Mouse (Mus musculus) brown adipose tissue, adult 24 weeks (tissue): ENCODE measurements around the gene Nmrk1. TPM values are rescaled to one million over a fixed set of nuclear protein-coding genes. Genes with fewer than 3 reads are reported as not detected.

ENCODE experiments used
- H3K27ac ChIP-seq: fragments of 200-500 bp; replicated peaks from 2 replicates; pipeline ENCODE4 v1.5.1; 2012; ENCODE audit warnings: low read depth, mild to moderate bottlenecking, low read length
- H3K4me1 ChIP-seq: fragments of 200-500 bp; 2 replicates; pipeline ENCODE4 v1.6.1; 2012; ENCODE audit warnings: low read length, mixed read lengths; ENCODE audit not compliant: control insufficient read depth, insufficient read depth, insufficient read length
- H3K4me3 ChIP-seq: fragments of 200-500 bp; 2 replicates; pipeline ENCODE4 v1.5.1; 2012; ENCODE audit warnings: low read depth, mild to moderate bottlenecking, low read length, moderate library complexity; ENCODE audit not compliant: insufficient read depth
- polyA plus RNA-seq: library from polyadenylated mRNA; stranded (reverse); fragments of >200 nt; gene quantifications from 2 replicates; pipeline ENCODE4 v1.2.4, GENCODE M21; 2012; ENCODE audit not compliant: missing spikeins, insufficient read depth, insufficient read length

Gene Nmrk1
- polyA plus RNA-seq, 1 experiment: 14.7 TPM

- Histone ChIP-seq H3K27ac (no peak overlapping the region), H3K4me1 (no peaks in the 10 kb centered on the region), H3K4me3 (no peak overlapping the region)
Measured at GRCm38 (mm10) chr19:18653058-18653457, 21.3 kb downstream of the Nmrk1 start.

DNA sequence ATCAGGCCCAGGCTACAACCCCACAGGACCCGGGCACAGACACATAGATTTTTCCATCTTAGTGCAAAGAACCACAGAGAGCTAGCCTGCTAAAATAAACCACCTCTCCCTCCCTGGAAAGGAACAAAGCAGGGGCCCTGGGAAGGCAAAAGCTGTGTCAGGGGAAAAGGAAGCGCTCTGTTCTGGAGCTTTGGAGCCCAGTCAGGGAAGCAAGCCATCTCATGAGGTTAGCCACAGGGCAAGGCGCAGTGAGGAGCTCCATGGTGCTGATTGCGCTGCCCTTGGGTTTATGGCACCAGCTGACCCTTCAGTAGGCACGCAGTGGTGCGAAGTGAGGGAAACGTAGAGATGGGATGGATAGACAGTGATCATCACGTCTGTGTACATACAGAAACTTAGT is 22.6 kb downstream of the Nmrk1 start:
- H3K27ac ChIP-seq: no peak overlapping the region
- H3K4me1 ChIP-seq: no peaks in the 10 kb centered on the region

GRCm38 (mm10) chr19:18654984-18655383 is 23.2 kb downstream of the Nmrk1 start:
- H3K4me3 ChIP-seq: no peak overlapping the region
- H3K4me1 ChIP-seq: no peaks in the 10 kb centered on the region
- no peak overlapping the region for H3K27ac ChIP-seq

More for the DNA sequence above, 22.6 kb downstream of the Nmrk1 start:
- no peak overlapping the region for H3K4me3 ChIP-seq

DNA sequence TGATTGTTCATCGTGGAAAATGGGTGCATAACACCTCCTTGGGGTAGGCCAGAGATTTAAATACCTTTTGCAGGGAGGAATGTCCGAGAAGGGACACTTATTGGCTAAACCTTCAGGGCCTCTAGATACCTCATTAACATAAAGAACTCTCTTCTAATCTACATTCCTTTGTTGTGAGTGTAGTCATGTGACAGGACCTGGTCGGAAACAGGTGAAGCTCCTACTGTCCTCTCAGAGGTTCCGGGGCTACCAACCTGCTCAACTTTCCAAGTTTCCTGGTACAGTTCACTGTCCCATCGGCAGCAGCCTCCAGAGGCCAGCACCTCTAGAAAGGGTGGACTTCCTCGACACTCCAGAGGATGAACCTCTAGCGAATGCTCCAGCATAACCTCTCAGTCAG is 24.2 kb downstream of the Nmrk1 start:
- no peak overlapping the region for H3K4me3 ChIP-seq
- no peak overlapping the region for H3K27ac ChIP-seq
- H3K4me1 ChIP-seq: no peaks in the 10 kb centered on the region

DNA sequence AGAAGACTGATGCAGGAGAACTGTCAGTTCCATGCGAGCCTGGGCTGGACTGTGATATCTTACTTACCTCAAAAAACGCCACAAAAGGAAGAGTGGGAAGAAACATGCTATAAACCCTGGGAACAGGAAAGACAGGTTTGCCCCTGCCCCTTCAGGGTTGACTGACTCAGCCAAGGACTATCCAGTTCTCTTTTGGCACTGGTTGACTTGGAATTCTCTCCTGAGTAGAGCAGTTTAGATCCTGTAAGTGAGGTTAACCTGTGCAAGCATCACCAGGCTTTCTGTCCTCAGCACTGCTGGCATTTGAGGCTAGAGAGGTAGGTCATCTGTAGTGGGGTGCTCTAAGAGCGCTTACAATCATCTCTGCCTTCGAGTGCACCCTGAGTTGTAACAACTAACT is 26.7 kb downstream of the Nmrk1 start:
- no peak overlapping the region for H3K27ac ChIP-seq
- no peak overlapping the region for H3K4me3 ChIP-seq
- no peaks in the 10 kb centered on the region for H3K4me1 ChIP-seq

DNA sequence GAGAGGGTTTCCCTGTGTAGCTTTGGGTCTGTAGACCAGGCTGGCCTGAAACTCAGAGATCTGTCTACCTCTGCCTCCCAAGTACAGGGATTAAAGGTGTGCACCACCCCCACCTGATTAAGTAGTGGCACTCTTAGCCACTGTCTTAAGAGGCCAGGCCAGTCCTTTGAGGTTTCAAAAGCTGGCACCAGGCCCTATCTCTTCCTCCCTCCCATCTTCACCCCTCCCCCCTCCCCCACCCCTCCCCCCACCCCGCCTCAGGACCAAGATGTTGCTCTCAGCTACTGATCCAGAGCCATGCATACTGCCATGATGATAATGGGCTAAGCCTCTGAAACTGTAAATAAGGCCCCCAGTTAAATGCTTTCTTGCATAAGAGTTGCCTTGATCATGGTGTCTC is 27.6 kb downstream of the Nmrk1 start:
- Histone ChIP-seq H3K4me1 (no peaks in the 10 kb centered on the region), H3K4me3 (no peak overlapping the region), H3K27ac (no peak overlapping the region)

DNA sequence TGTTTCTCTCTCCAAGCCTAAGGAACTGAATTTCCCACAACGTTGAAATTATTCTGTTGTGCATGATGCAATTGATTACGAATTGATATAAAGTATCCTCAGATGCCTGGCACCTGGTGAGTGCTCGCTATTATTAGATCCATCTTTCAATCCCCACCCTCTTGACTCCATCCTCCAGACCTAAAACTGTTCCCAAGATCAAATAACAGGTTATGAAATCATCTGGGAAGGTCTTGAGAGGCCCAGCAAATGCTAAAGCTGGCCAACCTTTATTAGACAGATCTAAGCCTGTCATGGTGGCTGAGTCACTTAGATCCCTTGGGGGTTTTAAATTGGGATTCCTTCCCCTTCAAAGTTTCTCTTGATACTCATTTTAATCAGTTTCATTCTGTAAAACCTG is 28.7 kb downstream of the Nmrk1 start:
- no peaks in the 10 kb centered on the region for H3K4me1 ChIP-seq
- H3K4me3 ChIP-seq: no peak overlapping the region
- no peak overlapping the region for H3K27ac ChIP-seq

DNA sequence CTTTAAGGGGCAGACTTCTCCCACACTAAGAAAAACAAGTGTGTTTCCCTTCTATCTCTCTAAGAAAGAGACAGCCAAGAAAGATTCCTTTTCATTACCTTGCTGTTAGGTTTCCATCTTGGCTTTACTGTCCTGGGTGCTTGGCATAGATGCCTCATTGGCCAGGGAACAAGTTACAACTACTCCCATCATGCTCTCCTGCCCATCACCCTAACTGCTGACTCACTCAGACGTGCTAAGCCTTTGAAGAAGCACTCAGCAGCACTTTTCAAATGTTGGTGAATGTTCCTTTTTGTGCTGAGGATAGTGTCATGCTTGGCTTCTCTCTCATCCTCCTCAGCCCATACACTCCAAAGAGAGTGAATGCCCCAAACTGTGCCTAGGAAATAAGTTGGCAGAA is 29.9 kb downstream of the Nmrk1 start:
- Histone ChIP-seq H3K27ac (no peak overlapping the region), H3K4me3 (no peak overlapping the region), H3K4me1 (no peaks in the 10 kb centered on the region)

DNA sequence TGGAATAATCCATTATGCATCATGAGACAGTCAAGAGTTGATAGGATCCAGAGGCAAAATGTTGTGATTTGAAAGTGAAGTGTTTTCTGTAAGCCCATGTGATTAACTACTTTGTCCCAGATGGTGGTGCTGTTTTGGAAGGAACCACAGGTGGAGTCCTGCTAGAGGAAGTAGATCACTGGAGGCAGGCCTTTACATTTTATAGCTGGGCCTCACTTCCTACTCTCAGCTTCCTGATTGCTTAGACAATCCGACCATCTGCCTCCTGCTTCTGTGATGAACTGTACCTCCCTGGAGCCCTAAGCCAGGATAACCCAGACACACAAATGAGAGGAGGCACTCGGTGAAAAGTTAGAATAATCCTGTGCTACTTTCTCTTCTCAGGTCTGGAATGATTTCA is 32.2 kb downstream of the Nmrk1 start:
- Histone ChIP-seq H3K4me1 (no peaks in the 10 kb centered on the region), H3K27ac (no peak overlapping the region), H3K4me3 (no peak overlapping the region)

GRCm38 (mm10) chr19:18666966-18667365 is 35.2 kb downstream of the Nmrk1 start:
- Histone ChIP-seq H3K27ac (no peak overlapping the region), H3K4me1 (peaks cover 3% of the 10 kb centered on the region; the same call in 1 of the 2 replicates)

DNA sequence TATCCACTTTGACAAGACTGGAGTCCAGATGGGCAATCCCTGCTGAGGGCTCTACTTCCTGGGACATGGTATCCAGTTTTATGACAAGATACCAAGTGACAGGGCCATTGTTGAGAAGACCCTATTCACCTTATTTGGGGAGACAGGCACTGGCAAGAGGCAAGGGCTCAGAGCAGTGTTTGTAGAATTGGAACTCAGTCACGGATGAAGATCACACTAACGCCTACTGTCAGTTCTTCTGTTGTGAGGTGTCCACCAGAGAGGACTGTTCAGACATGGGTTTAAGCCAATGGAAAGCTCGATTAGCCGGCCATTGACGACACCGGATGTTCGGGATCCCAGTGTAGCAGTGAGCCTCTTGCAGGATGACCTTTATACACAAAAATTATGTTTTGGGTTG is 37.8 kb downstream of the Nmrk1 start:
- H3K4me3 ChIP-seq: no peak overlapping the region
- peaks cover 5% of the 10 kb centered on the region for H3K4me1 ChIP-seq
- H3K27ac ChIP-seq: no peak overlapping the region

More at GRCm38 (mm10) chr19:18666966-18667365, 35.2 kb downstream of the Nmrk1 start:
- no peak overlapping the region for H3K4me3 ChIP-seq

DNA sequence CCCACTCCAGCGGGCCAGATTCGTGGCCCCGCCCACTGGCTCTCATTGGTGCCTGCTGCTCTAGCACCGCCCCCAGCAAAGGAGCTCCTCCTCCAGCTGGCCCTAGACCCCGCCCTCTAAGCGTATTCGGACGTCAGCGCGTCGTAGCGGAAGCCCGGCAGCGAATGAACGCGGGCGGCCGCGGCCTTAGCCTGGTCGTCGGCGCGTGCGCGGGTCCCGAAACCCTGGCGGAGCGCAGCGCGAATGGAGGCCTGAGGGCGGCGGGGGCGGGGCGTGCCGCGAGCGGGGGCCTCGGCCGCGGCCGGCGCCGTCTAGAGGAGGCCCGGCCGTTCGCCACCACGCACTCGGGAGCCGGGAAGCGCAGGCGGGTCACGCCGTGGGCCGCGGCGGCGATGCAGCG is 38.9 kb downstream of the Nmrk1 start, which contains the start of gene Carnmt1:
Carnmt1 (plus strand) TSS at position 157 of the 400 bp plus-strand sequence.
- Histone ChIP-seq H3K27ac (peak within 1 kb of the TSS; percentile 3; the same call in 1 of the 2 replicates), H3K4me1 (peaks cover 5% of the 10 kb centered on the region), H3K4me3 (peak within 1 kb of the TSS; percentile 87)

- H3K4me1 ChIP-seq: peaks cover 5% of the 10 kb centered on the region
- peak overlapping the region; percentile 3; the same call in 1 of the 2 replicates for H3K27ac ChIP-seq
- peak overlapping the region; percentile 87 for H3K4me3 ChIP-seq
Measured at GRCm38 (mm10) chr19:18671056-18671741, 39.4 kb downstream of the Nmrk1 start.

GRCm38 (mm10) chr19:18672498-18672897 is 40.7 kb downstream of the Nmrk1 start:
- H3K4me3 ChIP-seq: no peak overlapping the region
- no peak overlapping the region for H3K27ac ChIP-seq
- peaks cover 5% of the 10 kb centered on the region for H3K4me1 ChIP-seq

- no peak overlapping the region for H3K27ac ChIP-seq
- peaks cover 5% of the 10 kb centered on the region for H3K4me1 ChIP-seq
- no peak overlapping the region for H3K4me3 ChIP-seq
Measured at GRCm38 (mm10) chr19:18673116-18673515, 41.4 kb downstream of the Nmrk1 start.

GRCm38 (mm10) chr19:18682142-18682541 is 50.4 kb downstream of the Nmrk1 start:
- H3K4me3 ChIP-seq: no peak overlapping the region
- no peaks in the 10 kb centered on the region for H3K4me1 ChIP-seq
- H3K27ac ChIP-seq: no peak overlapping the region
